Mouse (Mus musculus) CD4-positive, CD25-positive, alpha-beta regulatory T cell, adult 4 months (primary cell): ENCODE data around the gene B4galnt2. TPM values are rescaled to one million over a fixed set of nuclear protein-coding genes. Genes with fewer than 3 reads are reported as not detected.
A peak's percentile ranks its signal among the peaks of the same experiment; 100 is the strongest.

Experiments used
- ATAC-seq: one replicate; pipeline ENCODE4 v1.8.0; 2017
- polyA plus RNA-seq, 2 experiments: library from polyadenylated mRNA; unstranded; fragments of 100-300 nt; shearing (Covaris generic); gene quantifications; one replicate each; pipeline ENCODE4 v1.2.1; 2017

B4galnt2 gene
- polyA plus RNA-seq, 2 experiments from 2014 or later = 0.19 TPM; not detected in 1

DNA sequence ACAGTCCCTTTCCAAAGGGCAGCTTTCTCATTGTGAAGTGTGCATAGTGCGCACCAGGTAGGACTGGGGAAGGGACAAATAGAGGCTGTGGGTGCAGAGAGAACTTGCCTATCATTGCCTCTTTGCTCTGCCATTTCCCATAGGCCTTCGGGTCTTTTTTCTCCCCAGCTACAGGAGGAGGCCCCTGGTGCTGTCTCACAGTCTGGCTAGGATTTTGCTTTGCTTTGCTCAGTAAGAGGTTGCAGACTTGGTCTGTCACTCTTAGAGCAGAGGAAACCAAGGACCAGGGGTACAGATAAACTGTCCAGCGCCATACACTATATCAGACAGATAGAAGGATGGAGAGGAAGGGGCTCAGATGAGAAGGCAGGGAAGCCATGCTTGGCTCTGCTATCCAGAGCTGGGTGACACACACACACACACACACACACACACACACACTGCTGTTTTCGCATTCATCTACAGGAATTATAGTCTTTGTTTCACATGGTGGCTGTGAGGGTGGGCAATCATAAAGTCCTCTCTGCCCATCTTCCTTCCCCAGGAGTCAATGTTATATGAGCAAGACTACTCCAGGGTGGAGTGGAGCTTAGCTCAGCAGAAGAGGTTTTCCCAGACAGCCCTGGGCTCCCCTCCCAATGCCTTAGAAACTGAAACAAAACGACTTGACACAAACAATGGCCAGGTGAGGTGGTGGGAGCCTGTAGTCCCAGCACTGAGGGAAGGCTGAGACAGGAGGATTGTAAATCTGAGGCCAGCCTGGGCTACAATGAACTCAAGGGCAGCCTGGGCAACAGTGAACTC, 73.8 kb downstream of the B4galnt2 start:
- ATAC-seq = no peak

DNA sequence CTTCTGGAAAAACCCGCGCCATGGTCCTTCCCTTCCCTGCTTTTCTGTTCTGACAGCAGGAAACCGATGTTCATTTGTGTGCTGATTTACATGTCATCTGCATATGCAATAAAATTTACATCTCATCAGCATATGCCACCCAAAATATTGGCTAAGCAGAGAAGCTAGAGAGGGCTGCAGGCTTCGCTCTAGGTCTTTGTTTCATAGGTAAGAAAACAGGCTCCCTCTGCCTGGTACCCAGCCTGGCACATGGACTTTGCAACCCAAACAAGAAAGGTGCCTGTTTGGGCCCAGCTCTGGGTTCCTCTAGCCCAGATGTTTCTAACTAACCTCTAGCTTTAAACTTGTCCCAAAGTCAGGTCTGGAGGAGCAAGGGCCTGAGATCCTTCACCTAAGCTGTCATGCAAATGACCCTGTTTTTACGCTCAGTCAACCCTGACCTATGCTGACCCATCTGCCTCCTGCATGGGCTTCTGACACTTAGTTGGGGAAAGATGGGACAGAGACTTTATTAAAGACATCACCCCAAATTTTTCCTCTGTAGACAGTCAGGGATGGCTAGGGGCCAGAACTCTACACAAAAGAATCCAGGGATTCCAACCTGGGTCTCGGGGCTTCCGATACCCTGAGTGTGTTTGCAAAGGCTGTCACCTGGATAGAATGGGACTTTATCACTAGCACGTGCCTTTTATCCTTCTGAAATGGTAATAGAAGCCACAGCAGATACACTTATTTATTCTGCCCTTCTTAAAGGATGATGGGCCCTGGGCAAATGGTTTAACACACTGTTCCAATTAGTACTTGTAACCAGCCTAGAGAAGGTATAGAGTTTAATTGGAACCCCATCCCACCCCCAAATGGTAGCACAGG, 75.5 kb downstream of the B4galnt2 start:
- ATAC-seq = no peak

DNA sequence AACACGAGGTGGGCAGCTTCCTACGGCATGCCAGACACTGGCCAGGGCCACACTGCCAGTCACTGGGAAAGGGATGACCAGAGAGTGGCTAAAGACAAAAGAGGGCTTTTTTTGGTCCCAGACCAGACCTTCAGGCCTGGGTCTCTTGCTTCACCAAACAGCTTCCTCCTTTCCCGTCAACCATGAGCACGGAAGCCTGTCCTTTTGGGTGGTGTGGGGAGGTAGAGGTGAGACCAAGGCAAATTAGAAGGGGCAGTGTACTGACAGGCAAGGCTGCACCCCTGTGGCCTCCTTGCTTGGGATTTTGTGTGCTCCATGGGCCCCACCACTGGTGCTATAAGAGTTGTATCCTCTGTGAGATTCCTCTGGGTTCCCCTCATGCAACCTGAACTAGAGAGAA, 76.1 kb downstream of the B4galnt2 start:
- no peak for ATAC-seq

DNA sequence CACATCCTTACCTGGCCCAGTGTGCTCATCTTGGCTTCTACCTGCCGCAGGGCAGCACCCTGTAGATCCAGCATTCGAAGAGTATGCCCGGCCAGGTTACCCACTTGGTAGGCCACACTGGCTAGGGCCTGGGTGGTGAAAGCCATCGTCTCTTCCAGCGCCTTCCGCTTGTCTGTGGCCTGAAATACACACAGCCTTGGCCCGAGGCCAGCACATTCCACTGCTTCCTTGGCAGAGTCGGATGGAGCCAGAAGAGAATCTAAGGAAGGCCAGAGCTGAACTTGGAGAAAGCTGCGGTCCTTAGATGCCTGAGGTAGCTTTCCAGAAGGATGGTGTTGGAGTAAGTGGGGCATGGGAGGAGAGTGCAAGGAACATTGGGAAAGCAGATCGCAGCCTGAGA, 77.6 kb downstream of the B4galnt2 start, which contains the start of gene Gngt2:
Gene Gngt2, plus strand, starts transcription at position 158 of the 400 bp plus-strand sequence.
- ATAC-seq = no peak

DNA sequence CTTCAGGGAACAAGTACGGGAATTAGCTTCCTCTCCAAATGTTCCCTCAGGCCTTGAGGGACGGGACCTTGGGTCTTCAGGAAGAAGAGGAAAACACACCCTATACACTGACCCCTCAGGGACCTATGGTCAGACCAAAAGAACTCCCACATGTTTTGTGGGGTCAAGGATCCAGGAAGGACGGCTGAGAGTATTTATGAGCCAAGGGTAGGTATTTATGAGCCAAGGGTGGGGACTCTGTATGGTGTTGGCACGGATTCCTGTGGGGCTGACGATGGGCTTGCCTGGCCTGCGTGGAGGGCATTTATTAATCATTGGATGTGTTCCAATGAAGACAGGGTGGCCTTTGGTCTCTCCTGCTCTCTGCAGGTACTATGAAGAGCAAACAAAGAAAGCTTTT, 78.3 kb downstream of the B4galnt2 start:
- ATAC-seq = no peak

DNA sequence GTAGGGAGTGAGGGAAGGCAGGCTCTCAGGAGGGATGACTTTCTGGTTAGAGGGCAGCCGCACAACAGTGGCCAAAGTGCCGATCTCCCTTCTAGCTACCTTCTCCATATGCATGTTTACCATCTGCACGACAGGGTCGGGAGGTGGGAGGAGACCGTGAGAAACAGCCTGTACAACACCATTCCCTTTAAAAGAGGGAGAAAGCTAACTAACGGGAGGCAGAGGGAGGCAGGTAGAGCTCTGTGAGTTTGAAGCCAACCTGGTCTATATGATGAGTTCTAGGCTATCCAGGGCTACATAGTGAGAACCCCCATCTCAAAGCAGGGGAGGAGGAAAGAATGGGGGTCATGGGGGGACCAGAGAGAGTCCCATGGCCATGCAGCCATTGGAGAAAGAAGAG, 78.9 kb downstream of the B4galnt2 start:
- no peak for ATAC-seq

DNA sequence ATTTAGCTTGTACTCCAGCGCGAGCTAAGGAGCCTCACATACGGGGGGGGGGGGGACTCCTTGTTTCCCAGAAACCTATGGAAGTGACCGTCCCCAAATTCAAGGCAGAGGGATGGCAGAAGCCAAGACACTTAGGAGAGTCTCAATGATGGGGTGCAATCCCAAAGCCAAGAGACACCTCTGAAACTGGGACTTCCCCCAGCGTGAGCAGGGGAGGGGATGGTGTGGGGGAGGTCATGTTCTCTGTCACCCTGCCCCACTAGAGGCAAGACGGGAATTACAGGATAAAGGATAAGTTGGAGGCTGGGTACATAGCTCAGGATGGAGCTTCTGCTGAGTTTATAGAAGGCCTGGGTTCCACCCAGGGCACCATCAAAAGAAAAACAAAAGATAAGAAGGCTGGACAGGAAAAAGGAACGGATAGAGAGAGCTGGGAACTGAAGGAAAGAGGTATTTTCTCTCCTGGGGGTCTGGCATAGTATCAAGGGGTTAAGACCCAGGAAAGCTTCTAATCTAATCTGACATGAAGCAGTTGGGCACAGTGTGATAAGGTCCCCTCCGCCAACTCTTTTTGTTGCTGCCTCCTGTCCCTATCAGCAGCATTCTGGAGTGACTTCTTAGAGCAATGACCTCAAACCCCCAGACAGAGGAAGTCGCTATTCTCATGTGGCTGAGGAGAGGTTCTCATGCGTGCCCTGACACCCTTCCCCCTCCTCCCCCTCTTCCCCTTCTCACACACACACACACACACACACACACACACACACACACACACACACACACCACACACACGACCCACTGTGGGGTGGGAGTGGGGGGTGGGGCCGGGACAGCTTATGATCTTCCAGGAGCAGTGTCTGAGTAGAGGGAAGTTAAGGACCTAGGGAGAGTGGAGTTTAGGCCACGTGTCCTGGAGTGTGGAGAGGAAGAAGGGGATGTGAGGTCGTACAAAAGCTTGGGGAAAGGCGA, 79.7 kb downstream of the B4galnt2 start:
- peak; percentile 54 for ATAC-seq

DNA sequence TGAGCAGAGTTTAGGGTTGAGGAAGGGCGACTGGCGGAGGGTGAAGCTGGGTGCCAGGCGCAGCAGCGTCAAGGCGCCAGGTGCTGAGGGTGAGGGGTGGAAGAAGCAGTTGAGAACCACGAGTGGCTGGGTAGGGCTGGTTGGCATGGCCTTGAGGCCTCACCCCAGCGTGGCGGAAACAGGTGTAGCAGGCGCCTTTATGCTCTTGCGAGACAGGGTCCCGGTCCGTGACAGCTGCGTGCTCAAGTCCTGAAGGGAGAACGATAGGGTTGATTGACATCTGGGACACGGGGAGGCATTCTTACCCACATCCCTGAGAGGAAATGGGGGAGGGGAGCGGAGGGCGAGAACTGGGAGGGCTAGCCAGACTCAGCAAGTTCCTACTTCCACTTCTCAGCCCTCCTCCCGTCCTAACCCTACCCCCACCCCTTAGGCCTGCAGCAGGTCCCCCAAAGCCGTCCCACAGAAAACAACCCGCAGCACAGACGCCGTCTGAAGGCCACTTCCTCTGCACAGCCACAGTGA, 80.5 kb downstream of the B4galnt2 start:
- ATAC-seq = peak; percentile 60

DNA sequence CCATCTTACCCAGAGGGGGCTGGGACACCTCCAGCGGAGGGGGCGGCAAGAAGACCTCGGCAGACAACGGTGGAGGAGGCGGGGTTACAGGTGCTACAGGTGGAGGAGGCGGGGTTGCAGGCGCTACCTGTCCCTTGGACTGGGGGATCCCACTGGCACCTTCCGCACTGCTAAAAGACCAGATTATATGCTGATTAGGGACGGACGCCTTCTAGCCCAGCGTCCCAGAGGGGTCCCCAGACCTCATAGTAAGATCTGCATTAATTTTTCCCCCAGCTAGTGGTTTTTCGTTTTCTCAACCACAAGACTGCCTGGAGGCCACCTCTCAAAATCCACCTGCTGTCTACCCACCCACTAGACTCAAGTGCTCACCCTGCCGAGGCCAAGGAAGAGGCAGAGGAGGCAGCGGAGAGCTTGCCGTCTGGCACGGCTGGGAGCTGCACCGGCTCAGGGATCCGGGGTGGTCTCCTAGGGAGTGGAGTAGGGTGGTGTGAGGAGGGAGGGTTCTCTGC, 81.0 kb downstream of the B4galnt2 start:
- ATAC-seq = no peak

DNA sequence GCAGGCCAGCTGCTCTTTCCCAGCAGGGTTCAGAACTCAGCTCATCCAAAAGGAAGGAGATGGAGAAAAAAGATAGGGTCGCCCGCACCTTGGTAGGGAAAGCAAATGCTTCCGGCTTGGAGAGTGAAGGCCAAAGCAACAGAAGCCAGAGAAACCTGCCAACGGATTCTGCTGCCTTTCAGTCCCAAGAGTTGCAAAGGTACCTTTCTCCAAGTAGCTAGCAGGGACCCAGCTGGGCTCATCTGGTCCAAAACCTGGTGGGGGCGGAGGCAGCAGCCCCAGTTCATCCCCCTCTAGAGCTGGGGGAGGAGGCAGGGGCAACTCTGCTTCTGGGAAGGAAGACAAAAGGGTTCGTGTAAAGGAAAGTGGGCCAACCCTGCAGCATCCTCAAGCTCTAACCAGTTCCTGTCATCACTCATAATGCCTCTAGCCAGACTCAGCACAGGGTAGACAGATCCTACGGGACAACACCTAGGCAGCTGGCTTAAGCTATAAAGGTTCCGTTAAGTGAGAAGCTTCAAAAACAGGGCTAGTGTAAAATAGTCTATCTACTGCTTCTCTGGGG, 81.6 kb downstream of the B4galnt2 start:
- ATAC-seq = no peak

DNA sequence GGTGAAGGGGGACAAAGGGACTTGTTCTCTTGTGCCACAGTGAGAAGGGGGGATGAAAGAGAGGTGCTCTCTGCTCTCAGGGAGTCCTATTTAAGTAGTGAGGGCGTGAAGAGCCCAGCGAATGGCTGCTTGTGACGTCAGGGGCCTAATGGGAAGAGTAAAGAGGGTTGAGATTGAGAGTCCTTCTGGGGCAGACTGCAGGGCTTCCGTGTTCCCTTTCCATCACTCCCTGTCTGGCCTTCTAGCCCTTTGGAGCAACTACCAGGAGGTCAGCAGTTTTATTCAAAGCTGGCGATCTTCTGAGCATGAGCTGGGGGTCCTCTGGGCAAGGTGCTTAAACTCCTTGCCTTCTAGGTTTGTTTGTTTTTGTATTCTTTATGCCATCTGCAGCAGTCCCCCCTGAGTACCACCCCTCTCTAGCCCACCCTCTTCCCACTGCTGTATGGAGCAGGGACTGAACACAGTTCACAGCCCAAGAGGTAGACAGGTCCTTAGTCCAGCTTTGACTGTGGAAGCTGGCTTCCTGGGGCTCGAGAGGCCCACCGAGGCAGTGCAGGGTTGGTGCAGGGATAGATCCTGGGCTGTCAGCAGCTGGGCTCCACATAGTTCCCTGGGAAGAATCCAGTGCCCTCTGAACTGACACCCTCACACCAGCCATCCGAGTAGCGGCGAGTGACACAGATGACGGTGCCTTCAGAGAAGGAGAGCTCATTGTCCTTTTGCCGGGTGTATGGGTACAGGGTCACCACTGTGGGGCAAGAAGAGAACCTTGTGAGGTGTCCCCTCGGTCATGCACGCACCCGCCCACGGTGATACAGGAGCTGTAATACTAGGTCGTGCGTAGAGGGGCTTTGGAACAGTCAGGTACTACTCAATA, 82.3 kb downstream of the B4galnt2 start:
- ATAC-seq = no peak

DNA sequence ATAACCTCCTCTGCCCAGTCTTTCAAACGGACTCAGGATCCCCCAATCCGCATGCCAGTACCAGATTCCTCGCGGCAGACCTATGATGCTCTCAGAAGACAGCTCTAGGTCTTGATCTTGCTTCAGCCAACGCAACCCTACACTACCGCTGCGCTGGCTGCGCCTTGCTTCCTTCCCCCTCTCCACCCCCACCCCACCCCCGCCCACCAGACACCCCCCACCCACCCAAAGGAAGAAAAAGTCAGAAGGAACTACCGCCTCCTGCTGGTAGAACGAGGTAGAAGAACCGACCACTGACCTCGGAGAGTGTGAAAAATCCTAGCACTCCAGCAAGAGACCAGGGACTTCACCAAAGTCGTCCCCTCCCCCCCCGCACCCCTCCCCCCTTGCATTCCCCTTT, 83.0 kb downstream of the B4galnt2 start:
- ATAC-seq = no peak

DNA sequence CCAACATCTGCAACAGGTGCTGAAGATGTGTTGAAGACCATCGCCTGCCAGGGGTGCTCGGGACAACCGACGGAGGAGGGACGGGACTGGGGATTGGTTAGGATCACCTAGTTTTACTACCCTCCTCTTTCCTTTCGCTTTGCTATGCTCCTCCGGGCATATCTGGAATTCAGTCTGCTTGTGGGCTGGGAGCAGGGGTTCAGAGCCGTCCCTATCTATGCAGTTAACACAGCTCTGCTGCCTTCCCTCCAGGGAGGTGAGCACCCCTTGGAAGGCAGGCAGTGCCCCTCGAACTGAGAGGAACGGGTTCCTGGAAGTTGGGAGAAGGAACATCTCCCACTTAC, 83.4 kb downstream of the B4galnt2 start:
- no peak for ATAC-seq

DNA sequence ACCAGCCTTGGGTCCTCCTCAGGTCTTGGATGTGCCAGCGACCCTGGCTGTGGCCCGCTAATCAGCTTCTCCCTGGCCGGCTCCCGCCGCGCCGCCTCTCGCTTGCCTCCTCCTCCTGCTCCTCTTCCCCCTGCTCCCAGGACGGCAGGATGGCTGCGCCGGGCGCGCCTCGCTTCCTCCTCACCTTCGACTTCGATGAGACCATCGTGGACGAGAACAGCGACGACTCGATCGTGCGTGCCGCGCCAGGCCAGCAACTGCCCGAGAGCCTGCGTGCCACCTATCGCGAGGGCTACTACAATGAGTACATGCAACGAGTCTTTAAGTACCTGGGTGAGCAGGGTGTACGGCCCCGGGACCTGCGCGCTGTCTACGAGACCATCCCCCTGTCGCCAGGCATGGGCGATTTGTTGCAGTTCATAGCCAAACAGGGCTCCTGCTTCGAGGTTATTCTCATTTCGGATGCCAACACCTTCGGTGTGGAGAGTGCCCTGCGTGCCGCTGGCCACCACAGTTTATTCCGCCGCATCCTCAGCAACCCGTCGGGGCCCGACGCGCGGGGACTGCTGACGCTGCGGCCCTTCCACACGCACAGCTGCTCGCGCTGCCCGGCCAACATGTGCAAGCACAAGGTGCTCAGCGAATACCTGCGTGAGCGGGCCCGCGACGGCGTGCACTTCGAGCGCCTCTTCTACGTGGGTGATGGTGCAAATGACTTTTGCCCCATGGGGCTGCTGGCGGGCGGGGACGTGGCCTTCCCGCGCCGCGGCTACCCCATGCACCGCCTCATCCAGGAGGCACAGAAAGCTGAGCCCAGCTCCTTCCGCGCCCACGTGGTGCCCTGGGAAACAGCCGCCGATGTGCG, 84.0 kb downstream of the B4galnt2 start:
- ATAC-seq = no peak

DNA sequence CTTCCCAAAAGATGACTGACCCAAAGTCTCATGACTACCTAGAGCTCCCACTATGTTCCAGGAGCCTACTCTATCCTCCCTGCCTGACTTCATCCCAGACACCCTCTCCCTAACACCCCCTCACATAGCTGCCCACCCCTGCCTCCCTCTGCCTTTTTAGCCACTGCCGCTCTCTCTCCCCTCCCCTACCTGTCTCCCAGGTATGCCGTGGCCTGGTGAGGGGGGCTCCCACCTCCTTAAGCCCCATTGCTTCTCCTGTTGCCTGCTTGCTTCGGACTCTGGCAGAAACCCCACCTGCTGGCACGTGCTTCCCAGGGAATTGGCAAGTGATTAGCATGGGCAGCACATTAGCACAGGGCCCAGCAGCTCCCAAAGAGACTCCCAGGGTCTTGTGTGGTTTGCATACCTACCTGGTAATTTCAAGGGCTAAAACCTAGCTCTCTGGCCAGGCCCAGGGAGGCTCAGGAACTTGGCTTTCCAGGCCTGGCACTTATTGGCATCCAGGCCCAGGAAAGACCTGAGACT, 85.1 kb downstream of the B4galnt2 start:
- no peak for ATAC-seq

DNA sequence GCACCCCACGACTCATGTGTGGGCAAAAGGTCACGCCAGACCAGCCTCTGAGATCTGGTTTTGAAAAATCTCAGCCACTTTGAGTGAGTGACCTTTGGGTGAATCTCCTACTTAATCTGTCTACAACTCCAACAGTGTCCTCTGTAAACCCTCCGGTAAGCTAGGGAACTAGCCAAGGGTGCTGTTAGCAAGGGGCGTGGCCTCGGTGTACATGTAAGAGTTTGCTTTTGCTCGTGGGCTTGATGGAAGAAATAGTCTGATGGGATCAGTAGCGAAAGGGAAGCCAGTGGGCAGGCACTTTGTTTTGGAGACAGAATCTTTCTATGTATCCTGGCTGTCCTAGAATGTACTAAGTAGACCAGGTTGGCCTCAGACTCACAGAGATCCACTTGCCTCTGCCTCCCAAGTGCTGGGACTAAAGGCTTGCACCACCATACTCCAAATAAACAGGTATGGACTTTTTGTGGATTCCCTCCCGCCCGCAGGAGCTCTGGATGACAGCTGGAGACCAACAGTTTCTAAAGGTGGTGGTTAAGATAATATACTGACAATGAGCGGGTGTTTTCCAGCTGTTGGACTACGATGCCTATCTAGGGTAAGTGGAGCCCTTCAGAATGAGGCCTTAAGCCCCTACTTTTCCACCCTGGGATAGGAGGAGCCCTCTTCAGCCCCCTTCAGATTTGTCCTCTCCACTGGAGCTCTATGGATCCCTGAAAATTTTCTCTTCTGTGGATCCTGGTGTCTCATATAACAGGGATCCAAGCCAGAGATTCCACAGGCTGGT, 86.3 kb downstream of the B4galnt2 start:
- ATAC-seq = no peak

DNA sequence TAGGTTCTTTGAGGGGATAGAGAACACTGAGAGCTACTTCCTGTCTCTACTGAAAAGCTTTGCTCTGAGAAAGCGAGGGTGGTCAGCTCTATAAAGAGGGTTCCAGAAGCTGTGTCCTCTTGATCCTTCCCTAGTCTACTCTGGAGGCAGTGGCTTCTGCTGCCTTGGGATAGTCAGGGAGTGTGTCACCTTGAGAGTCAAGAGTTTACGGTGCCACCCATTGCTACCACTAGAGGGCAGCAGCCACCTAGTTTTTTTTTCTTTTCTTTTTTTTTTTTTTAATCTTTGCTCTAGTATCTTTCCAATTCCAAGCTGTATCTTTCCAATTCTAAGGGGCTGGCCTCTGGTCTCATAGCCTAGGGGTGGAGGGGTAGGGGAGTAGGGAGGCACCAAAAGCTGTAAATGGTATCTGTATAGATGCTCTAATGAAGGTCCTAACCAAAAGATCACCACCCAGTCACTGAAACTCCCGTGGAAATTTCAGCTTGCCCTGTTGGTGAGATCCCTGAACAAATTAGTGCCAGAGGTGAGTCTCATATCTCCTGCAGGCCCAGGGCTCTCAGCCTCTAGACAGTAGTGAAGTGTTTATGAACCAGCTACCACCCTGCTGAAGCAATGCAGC, 87.1 kb downstream of the B4galnt2 start:
- no peak for ATAC-seq

DNA sequence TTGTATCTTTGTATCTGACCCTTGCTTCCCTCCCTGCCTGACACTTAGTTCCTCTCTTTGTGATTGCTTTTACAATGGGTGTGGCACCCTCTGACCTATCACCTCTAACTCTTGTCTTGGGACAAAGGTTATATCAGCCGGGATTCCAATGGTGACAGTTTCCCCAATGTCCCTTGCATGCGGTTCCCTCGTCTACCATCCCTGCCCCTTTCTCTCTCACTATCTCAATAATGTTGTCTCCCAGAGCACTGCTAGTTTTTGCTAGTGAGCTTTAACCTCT, 87.6 kb downstream of the B4galnt2 start:
- no peak for ATAC-seq
